Mouse (Mus musculus) heart, embryonic 15.5 days (tissue): ENCODE measurements around the gene Ubiad1. TPM values are rescaled to one million over a fixed set of nuclear protein-coding genes. Genes with fewer than 3 reads are reported as not detected.

ENCODE experiments used
- ATAC-seq: fragments of 200-750 bp; cut with Nextera tagmentation; replicated peaks from 2 replicates; pipeline ENCODE4 v1.8.0; 2017; ENCODE audit warnings: low read depth, moderate TSS enrichment; ENCODE audit not compliant: insufficient number of reproducible peaks, insufficient read depth, low FRiP score
- H3K27ac ChIP-seq: fragments of 300-500 bp; sonication (generic); 2 replicates; pipeline ENCODE4 v1.5.1; 2015; ENCODE audit warnings: mild to moderate bottlenecking, inconsistent platforms
- H3K27me3 ChIP-seq: fragments of 300-500 bp; sonication (generic); 2 replicates; pipeline ENCODE4 v1.6.1; 2015; ENCODE audit warnings: inconsistent platforms
- H3K36me3 ChIP-seq: fragments of 300-500 bp; sonication (generic); 2 replicates; pipeline ENCODE4 v1.6.1; 2015; ENCODE audit warnings: mild to moderate bottlenecking, inconsistent platforms
- H3K4me1 ChIP-seq: fragments of 300-500 bp; sonication (generic); replicated peaks from 2 replicates; pipeline ENCODE4 v1.6.1; 2015; ENCODE audit warnings: inconsistent platforms
- H3K4me2 ChIP-seq: fragments of 300-500 bp; sonication (generic); 2 replicates; pipeline ENCODE4 v1.6.1; 2015; ENCODE audit warnings: inconsistent platforms, mild to moderate bottlenecking, moderate library complexity
- H3K4me3 ChIP-seq: fragments of 300-500 bp; sonication (generic); 2 replicates; pipeline ENCODE4 v1.5.1; 2015; ENCODE audit warnings: mild to moderate bottlenecking, inconsistent platforms
- H3K9ac ChIP-seq: fragments of 300-500 bp; sonication (generic); 2 replicates; pipeline ENCODE4 v1.6.1; 2015; ENCODE audit warnings: mild to moderate bottlenecking, inconsistent platforms
- H3K9me3 ChIP-seq: fragments of 300-500 bp; sonication (generic); replicated peaks from 2 replicates; pipeline ENCODE4 v1.6.1; 2016; ENCODE audit warnings: inconsistent platforms
- WGBS: fragments of 180-500 bp; shearing (Covaris S2); methylation state at CpG from one replicate; pipeline ENCODE4 v1.1.7; 2015; ENCODE audit warnings: mixed read lengths; 5-methylcytosine and 5-hydroxymethylcytosine counted together
- polyA plus RNA-seq: library from polyadenylated mRNA; unstranded; fragments of >200 nt; fragmentation: Nextera tagmentation; extraction: Ambion mirVana; gene quantifications from 2 replicates; pipeline ENCODE4 v1.2.1, GENCODE M21; 2015

Gene Ubiad1
- polyA plus RNA-seq, 1 experiment from 2014 or later, result 19.5 TPM

GRCm38 (mm10) chr4:148468396-148468795 lies 23.8 kb upstream of the Ubiad1 start:
- no peaks in the 10 kb centered on the region for H3K4me1 ChIP-seq
- H3K4me2 ChIP-seq, result no peak overlapping the region
- H3K27ac ChIP-seq, result no peak overlapping the region
- peaks cover 93% of the 10 kb centered on the region for H3K36me3 ChIP-seq
- H3K9ac ChIP-seq, result no peak overlapping the region
- 90% methylated on average over 10 of the region's 10 CpGs for WGBS
- no peak for ATAC-seq
- H3K9me3 ChIP-seq, result no peaks in the 10 kb centered on the region
- no peak overlapping the region for H3K4me3 ChIP-seq
- H3K27me3 ChIP-seq, result no peaks in the 10 kb centered on the region

- WGBS, result 91% methylated on average over 5 of the region's 5 CpGs
- no peak overlapping the region for H3K4me3 ChIP-seq
- no peak overlapping the region for H3K27ac ChIP-seq
- H3K36me3 ChIP-seq, result peaks cover 88% of the 10 kb centered on the region
- H3K9me3 ChIP-seq, result no peaks in the 10 kb centered on the region
- no peaks in the 10 kb centered on the region for H3K27me3 ChIP-seq
- no peaks in the 10 kb centered on the region for H3K4me1 ChIP-seq
- no peak overlapping the region for H3K9ac ChIP-seq
- ATAC-seq, result no peak
- no peak overlapping the region for H3K4me2 ChIP-seq
These were observed 22.0 kb upstream of the Ubiad1 start for GRCm38 (mm10) chr4:148466511-148467079.

- 92% methylated on average over 12 of the region's 12 CpGs for WGBS
- no peak overlapping the region for H3K4me3 ChIP-seq
- no peak overlapping the region for H3K9ac ChIP-seq
- no peaks in the 10 kb centered on the region for H3K4me1 ChIP-seq
- no peak overlapping the region for H3K27ac ChIP-seq
- no peaks in the 10 kb centered on the region for H3K9me3 ChIP-seq
- H3K4me2 ChIP-seq, result no peak overlapping the region
- ATAC-seq, result no peak
- no peaks in the 10 kb centered on the region for H3K27me3 ChIP-seq
- peaks cover 80% of the 10 kb centered on the region for H3K36me3 ChIP-seq
These were observed 20.3 kb upstream of the Ubiad1 start for GRCm38 (mm10) chr4:148464869-148465268.

- Histone ChIP-seq H3K4me2 (no peak overlapping the region), H3K4me3 (no peak overlapping the region), H3K27ac (no peak overlapping the region), H3K4me1 (no peaks in the 10 kb centered on the region), H3K9me3 (no peaks in the 10 kb centered on the region), H3K27me3 (no peaks in the 10 kb centered on the region), H3K36me3 (peaks cover 81% of the 10 kb centered on the region), H3K9ac (no peak overlapping the region)
- ATAC-seq, result no peak
- WGBS, result 84% methylated on average over 12 of the region's 12 CpGs
These were observed 19.7 kb upstream of the Ubiad1 start for GRCm38 (mm10) chr4:148464301-148464700.

GRCm38 (mm10) chr4:148463208-148463960 lies 18.8 kb upstream of the Ubiad1 start:
- Histone ChIP-seq H3K4me3 (no peak overlapping the region), H3K4me1 (no peaks in the 10 kb centered on the region), H3K4me2 (no peak overlapping the region), H3K36me3 (peaks cover 81% of the 10 kb centered on the region), H3K27ac (no peak overlapping the region), H3K9me3 (no peaks in the 10 kb centered on the region), H3K9ac (no peak overlapping the region), H3K27me3 (no peaks in the 10 kb centered on the region)
- ATAC-seq, result no peak
- WGBS, result 69% methylated on average over 14 of the region's 14 CpGs

GRCm38 (mm10) chr4:148462717-148463116 lies 18.1 kb upstream of the Ubiad1 start:
- Histone ChIP-seq H3K27me3 (no peaks in the 10 kb centered on the region), H3K4me3 (no peak overlapping the region), H3K4me1 (no peaks in the 10 kb centered on the region), H3K27ac (no peak overlapping the region), H3K4me2 (no peak overlapping the region), H3K9me3 (no peaks in the 10 kb centered on the region), H3K36me3 (peaks cover 81% of the 10 kb centered on the region), H3K9ac (no peak overlapping the region)
- 94% methylated on average over 13 of the region's 13 CpGs for WGBS
- ATAC-seq, result no peak

GRCm38 (mm10) chr4:148461772-148462171 lies 17.2 kb upstream of the Ubiad1 start:
- Histone ChIP-seq H3K9me3 (no peaks in the 10 kb centered on the region), H3K4me1 (no peaks in the 10 kb centered on the region), H3K36me3 (peaks cover 83% of the 10 kb centered on the region), H3K4me2 (no peak overlapping the region), H3K4me3 (no peak overlapping the region), H3K27me3 (no peaks in the 10 kb centered on the region), H3K9ac (no peak overlapping the region), H3K27ac (no peak overlapping the region)
- no peak for ATAC-seq
- WGBS, result 80% methylated on average over 4 of the region's 4 CpGs

- Histone ChIP-seq H3K4me3 (no peak overlapping the region), H3K4me2 (no peak overlapping the region), H3K36me3 (peaks cover 83% of the 10 kb centered on the region), H3K9ac (no peak overlapping the region), H3K27me3 (no peaks in the 10 kb centered on the region), H3K9me3 (no peaks in the 10 kb centered on the region), H3K4me1 (no peaks in the 10 kb centered on the region), H3K27ac (no peak overlapping the region)
- no peak for ATAC-seq
- WGBS, result 91% methylated on average over 12 of the region's 12 CpGs
These were observed 16.2 kb upstream of the Ubiad1 start for GRCm38 (mm10) chr4:148460656-148461284.

GRCm38 (mm10) chr4:148455477-148456025 lies 11.0 kb upstream of the Ubiad1 start:
- no peaks in the 10 kb centered on the region for H3K9me3 ChIP-seq
- no peak for ATAC-seq
- H3K9ac ChIP-seq, result no peak overlapping the region
- H3K27me3 ChIP-seq, result no peaks in the 10 kb centered on the region
- no peak overlapping the region for H3K27ac ChIP-seq
- H3K4me2 ChIP-seq, result no peak overlapping the region
- H3K36me3 ChIP-seq, result peaks cover 71% of the 10 kb centered on the region
- WGBS, result 81% methylated on average over 5 of the region's 5 CpGs
- no peak overlapping the region for H3K4me3 ChIP-seq
- no peaks in the 10 kb centered on the region for H3K4me1 ChIP-seq

GRCm38 (mm10) chr4:148453707-148454106 lies 9.1 kb upstream of the Ubiad1 start:
- Histone ChIP-seq H3K36me3 (peaks cover 61% of the 10 kb centered on the region), H3K4me1 (peaks cover 13% of the 10 kb centered on the region), H3K27me3 (no peaks in the 10 kb centered on the region), H3K4me3 (no peak overlapping the region), H3K9me3 (no peaks in the 10 kb centered on the region), H3K4me2 (no peak overlapping the region), H3K9ac (no peak overlapping the region), H3K27ac (no peak overlapping the region)
- 94% methylated on average over 11 of the region's 11 CpGs for WGBS
- no peak for ATAC-seq

- Histone ChIP-seq H3K9ac (peak overlapping the region; percentile 86), H3K4me2 (peak overlapping the region; percentile 76), H3K9me3 (no peaks in the 10 kb centered on the region), H3K27me3 (no peaks in the 10 kb centered on the region), H3K4me1 (peaks cover 24% of the 10 kb centered on the region), H3K4me3 (peak overlapping the region; percentile 89), H3K36me3 (peaks cover 12% of the 10 kb centered on the region), H3K27ac (peak overlapping the region; percentile 60)
- WGBS, result 0% methylated on average over 15 of the region's 15 CpGs
- ATAC-seq, result 0 out of 2 replicates have a peak, but pooled peaks have one; percentile 0
These were observed 4.3 kb upstream of the Ubiad1 start for GRCm38 (mm10) chr4:148448853-148449245.
